In the genomic region with DNA sequence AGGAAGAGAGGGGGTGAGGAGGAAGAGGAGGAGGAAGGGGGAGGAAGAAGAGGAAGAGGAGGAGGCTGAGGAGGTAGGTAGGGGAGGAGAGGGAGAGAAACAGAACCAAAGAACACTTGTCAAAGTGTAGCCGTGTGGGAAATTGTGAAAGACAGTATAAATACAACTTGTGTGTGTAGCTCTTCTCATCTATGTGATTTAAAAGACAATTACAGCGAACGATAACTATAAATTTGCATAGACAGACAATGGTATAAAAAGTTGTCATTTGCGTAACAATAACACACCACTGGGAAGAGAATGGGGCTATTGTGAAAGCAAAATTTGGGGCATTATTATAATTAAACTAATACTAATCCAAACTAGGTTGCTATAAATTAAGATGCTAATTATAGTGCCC, we compare ENCODE assay signal across 23 mouse cellular contexts. TPM values are rescaled to one million over a fixed set of nuclear protein-coding genes. Genes with fewer than 3 reads are reported as not detected.
DNase-seq lines count a peak whose midpoint lies in the region; ATAC-seq lines count a peak whose summit lies in the region.
"Had no signal": no experiment of that assay in that cellular context is flagged by ENCODE, and none has a peak within 500 bp of the region (broad histone marks: within the 10 kb centered on the region; RNA-seq: fewer than 3 reads in every experiment).

No protein-coding gene starts in this region.

- DNase-seq in forebrain, embryonic 10.5 days (ENCODE audit: extremely low spot score, low spot score), result no peak
- DNase-seq in R1 (ENCODE audit: low read depth, low spot score), result peak; percentile 31
- DNase-seq in thymus, postnatal 4 days, result no peak
- no peak for DNase-seq in left cerebral cortex, adult 8-10 months (ENCODE audit: low spot score in 2 of 2)
- DNase-seq: adrenal gland, adult 2 months; adrenal gland, postnatal 10 days; adrenal gland, postnatal 25 days; B cell, adult 2 months; cerebellum, adult 11-12 months; cerebellum, adult 2 months; cerebellum, adult 9-10 months; cerebellum, postnatal 10 days; cerebellum, postnatal 25 days had no signal

- H3K4me1 ChIP-seq in forebrain, embryonic 13.5 days, result 0 out of 2 replicates have a peak, but pooled peaks cover 2% of the 10 kb centered on the region
- H3K4me1 ChIP-seq in forebrain, embryonic 10.5 days, result peaks cover 6% of the 10 kb centered on the region; the same call in 1 of the 2 replicates
- H3K4me1 ChIP-seq in forebrain, embryonic 15.5 days, result no peaks in the 10 kb centered on the region
- peaks cover 5% of the 10 kb centered on the region; the same call in 1 of the 2 replicates for H3K4me1 ChIP-seq in forebrain, embryonic 12.5 days
- H3K4me1 ChIP-seq in forebrain, embryonic 16.5 days (replicated peaks; ENCODE audit: control insufficient read depth, insufficient read depth, low read length), result no peaks in the 10 kb centered on the region
- H3K4me1 ChIP-seq: embryonic facial prominence, embryonic 10.5 days; embryonic facial prominence, embryonic 12.5 days had no signal

- H3K9me3 ChIP-seq in forebrain, embryonic 13.5 days (replicated peaks), result no peaks in the 10 kb centered on the region
- no peaks in the 10 kb centered on the region for H3K9me3 ChIP-seq in forebrain, embryonic 10.5 days
- H3K9me3 ChIP-seq in forebrain, embryonic 15.5 days, result no peaks in the 10 kb centered on the region
- H3K9me3 ChIP-seq in forebrain, embryonic 12.5 days, result no peaks in the 10 kb centered on the region
- H3K9me3 ChIP-seq in forebrain, embryonic 16.5 days (ENCODE audit: control insufficient read depth, low read length), result no peaks in the 10 kb centered on the region
- H3K9me3 ChIP-seq: embryonic facial prominence, embryonic 10.5 days; embryonic facial prominence, embryonic 12.5 days had no signal

- peak; percentile 48; the same call in 1 of the 2 replicates for ATAC-seq in forebrain, embryonic 13.5 days
- peak; percentile 55; the same call in 1 of the 2 replicates for ATAC-seq in forebrain, embryonic 15.5 days (replicated peaks)
- ATAC-seq in forebrain, embryonic 12.5 days (ENCODE audit: low FRiP score), result no peak
- peak; percentile 79 for ATAC-seq in forebrain, embryonic 16.5 days
- ATAC-seq: CD4-positive, CD25-positive, alpha-beta regulatory T cell, adult 4 months; Patski had no signal

- no peak overlapping the region for H3K27ac ChIP-seq in forebrain, embryonic 13.5 days
- H3K27ac ChIP-seq in forebrain, embryonic 10.5 days, result no peak overlapping the region
- no peak overlapping the region for H3K27ac ChIP-seq in forebrain, embryonic 15.5 days (replicated peaks)
- H3K27ac ChIP-seq in forebrain, embryonic 12.5 days, result no peak overlapping the region
- H3K27ac ChIP-seq in forebrain, embryonic 16.5 days (ENCODE audit: low read length), result no peak overlapping the region
- H3K27ac ChIP-seq: embryonic facial prominence, embryonic 10.5 days; embryonic facial prominence, embryonic 12.5 days had no signal

- H3K4me2 ChIP-seq in forebrain, embryonic 13.5 days, result no peak overlapping the region
- H3K4me2 ChIP-seq in forebrain, embryonic 15.5 days (replicated peaks), result no peak overlapping the region
- H3K4me2 ChIP-seq in forebrain, embryonic 12.5 days, result no peak overlapping the region
- H3K4me2 ChIP-seq in forebrain, embryonic 16.5 days (ENCODE audit: low read length), result no peak overlapping the region
- H3K4me2 ChIP-seq: embryonic facial prominence, embryonic 12.5 days had no signal

- no peaks in the 10 kb centered on the region for H3K36me3 ChIP-seq in forebrain, embryonic 13.5 days (ENCODE audit: poor library complexity, severe bottlenecking)
- H3K36me3 ChIP-seq in forebrain, embryonic 10.5 days (replicated peaks), result no peaks in the 10 kb centered on the region
- no peaks in the 10 kb centered on the region for H3K36me3 ChIP-seq in forebrain, embryonic 15.5 days
- H3K36me3 ChIP-seq in forebrain, embryonic 12.5 days (replicated peaks), result no peaks in the 10 kb centered on the region
- H3K36me3 ChIP-seq in forebrain, embryonic 16.5 days (ENCODE audit: control insufficient read depth, insufficient read depth), result no peaks in the 10 kb centered on the region
- H3K36me3 ChIP-seq: embryonic facial prominence, embryonic 10.5 days; embryonic facial prominence, embryonic 12.5 days; G1E had no signal

- no peak overlapping the region for H3K4me3 ChIP-seq in forebrain, embryonic 13.5 days
- H3K4me3 ChIP-seq in forebrain, embryonic 10.5 days, result no peak overlapping the region
- H3K4me3 ChIP-seq in forebrain, embryonic 15.5 days, result no peak overlapping the region
- H3K4me3 ChIP-seq in forebrain, embryonic 12.5 days (replicated peaks), result no peak overlapping the region
- no peak overlapping the region for H3K4me3 ChIP-seq in forebrain, embryonic 16.5 days (replicated peaks; ENCODE audit: low read length)
- H3K4me3 ChIP-seq: embryonic facial prominence, embryonic 10.5 days; embryonic facial prominence, embryonic 12.5 days had no signal

- no peaks in the 10 kb centered on the region for H3K27me3 ChIP-seq in forebrain, embryonic 13.5 days
- H3K27me3 ChIP-seq in forebrain, embryonic 10.5 days (ENCODE audit: poor library complexity, severe bottlenecking), result no peaks in the 10 kb centered on the region
- H3K27me3 ChIP-seq in forebrain, embryonic 15.5 days, result no peaks in the 10 kb centered on the region
- H3K27me3 ChIP-seq in forebrain, embryonic 12.5 days, result peaks cover 4% of the 10 kb centered on the region; the same call in 1 of the 2 replicates
- H3K27me3 ChIP-seq in forebrain, embryonic 16.5 days (replicated peaks; ENCODE audit: control insufficient read depth, insufficient read depth, low read length), result no peaks in the 10 kb centered on the region
- H3K27me3 ChIP-seq: embryonic facial prominence, embryonic 12.5 days; Patski had no signal

- WGBS in forebrain, embryonic 13.5 days, result 44% methylated on average over 4 of the region's 4 CpGs
- 86% methylated on average over 4 of the region's 4 CpGs for WGBS in forebrain, embryonic 10.5 days
- WGBS in forebrain, embryonic 15.5 days, result 36% methylated on average over 4 of the region's 4 CpGs
- WGBS in forebrain, embryonic 12.5 days, result 41% methylated on average over 4 of the region's 4 CpGs
- 38% methylated on average over 4 of the region's 4 CpGs for WGBS in forebrain, embryonic 16.5 days

- H3K9ac ChIP-seq in forebrain, embryonic 13.5 days, result no peak overlapping the region
- no peak overlapping the region for H3K9ac ChIP-seq in forebrain, embryonic 15.5 days (replicated peaks)
- no peak overlapping the region for H3K9ac ChIP-seq in forebrain, embryonic 12.5 days
- H3K9ac ChIP-seq in forebrain, embryonic 16.5 days (replicated peaks; ENCODE audit: low read depth, low read length), result no peak overlapping the region
- H3K9ac ChIP-seq: embryonic facial prominence, embryonic 12.5 days had no signal

RNA-seq across cellular contexts. Expression of a gene that starts 20.0 kb away (rescaled TPM):
- 2.2 and 2.3 TPM in 2 replicates for polyA plus RNA-seq in forebrain, embryonic 13.5 days (2015; fragmentation: Nextera tagmentation; extraction: Ambion mirVana)
- 0.97 and 1.00 TPM in 2 replicates for polyA plus RNA-seq in forebrain, embryonic 10.5 days (2016; fragmentation: Nextera tagmentation; extraction: Ambion mirVana)
- 1.7 and 3.4 TPM in 2 replicates for polyA plus RNA-seq in forebrain, embryonic 15.5 days (2015; fragmentation: Nextera tagmentation; extraction: Ambion mirVana)
- 2.5 and 3.3 TPM in 2 replicates for polyA plus RNA-seq in forebrain, embryonic 12.5 days (2016; fragmentation: Nextera tagmentation; extraction: Ambion mirVana)
- 1.2 and 2.6 TPM in 2 replicates for polyA plus RNA-seq in forebrain, embryonic 16.5 days (2015; fragmentation: Nextera tagmentation; extraction: Ambion mirVana)
- 10 to 100 TPM; 44.2 to 70.5 (median 65.1) TPM for total RNA-seq in left cerebral cortex, adult 8-10 months (2022)
- total RNA-seq: CH12.LX, G1E had no signal
- polyA plus RNA-seq: CD4-positive, CD25-positive, alpha-beta regulatory T cell, adult 4 months; G1E; Patski had no signal
